Mouse (Mus musculus): ENCODE data around the gene Pde6g.
A peak's percentile ranks its signal among the peaks of the same experiment; 100 is the strongest.

The Pde6g gene

DNA sequence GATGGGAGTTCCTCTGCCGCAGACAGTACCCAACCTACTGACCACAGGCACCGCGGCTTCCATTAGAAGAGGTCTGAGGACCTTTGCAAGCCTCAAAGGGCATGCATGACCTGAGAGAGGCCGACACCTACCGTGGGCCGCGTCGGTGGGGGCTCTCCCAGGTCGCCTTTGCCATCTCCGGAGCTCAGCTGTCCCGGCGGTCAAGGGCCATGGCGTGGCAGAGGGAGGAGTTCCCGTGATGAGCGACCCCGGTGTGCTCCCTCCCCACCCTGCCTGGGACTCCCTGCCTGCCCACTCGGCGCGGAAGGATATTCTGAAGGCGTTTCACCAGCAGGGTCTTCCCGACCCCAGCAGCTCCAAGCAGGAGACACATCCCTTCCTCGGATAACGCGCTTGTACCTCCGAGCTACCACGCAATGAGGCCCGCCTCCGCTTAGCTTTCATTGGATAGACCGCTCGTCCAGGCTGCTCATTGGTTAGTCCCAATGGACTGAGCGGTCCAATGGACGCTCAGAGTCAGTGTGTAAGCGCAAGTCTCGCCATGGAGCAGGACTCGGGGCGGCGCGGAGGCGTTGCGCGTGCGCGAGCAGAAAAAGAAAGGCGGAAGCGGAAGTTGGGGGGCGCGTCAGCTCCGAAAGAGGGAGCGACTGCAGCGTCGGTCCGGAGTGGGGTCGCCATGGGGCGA is 13.9 kb upstream of the Pde6g start, which contains the start of gene Arl16:
Gene Arl16, minus strand, starts transcription at position 557 of the 685 bp plus-strand sequence.
- DNase-seq (ENCODE audit: inconsistent ontology term) = peak; percentile 99

DNA sequence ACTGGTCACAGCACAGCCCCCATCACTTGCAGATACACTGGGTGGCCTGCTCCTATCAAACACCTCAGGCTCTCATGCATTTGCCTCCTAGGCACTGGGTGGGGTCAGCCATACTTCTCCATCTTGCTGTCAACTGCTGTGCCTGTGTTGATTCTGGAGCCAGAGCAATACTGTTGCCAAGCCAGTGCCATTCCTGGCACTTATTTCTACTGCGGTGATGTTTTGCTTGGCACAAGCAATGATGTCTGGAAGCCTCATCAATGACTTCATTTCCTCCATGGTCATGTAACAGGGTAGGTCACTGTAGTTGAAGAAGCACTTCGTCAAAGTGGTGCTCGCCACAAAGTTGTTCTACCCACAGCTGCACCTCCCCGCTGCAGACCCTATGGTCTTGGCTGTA is 12.2 kb upstream of the Pde6g start:
- DNase-seq (ENCODE audit: inconsistent ontology term) = no peak

DNA sequence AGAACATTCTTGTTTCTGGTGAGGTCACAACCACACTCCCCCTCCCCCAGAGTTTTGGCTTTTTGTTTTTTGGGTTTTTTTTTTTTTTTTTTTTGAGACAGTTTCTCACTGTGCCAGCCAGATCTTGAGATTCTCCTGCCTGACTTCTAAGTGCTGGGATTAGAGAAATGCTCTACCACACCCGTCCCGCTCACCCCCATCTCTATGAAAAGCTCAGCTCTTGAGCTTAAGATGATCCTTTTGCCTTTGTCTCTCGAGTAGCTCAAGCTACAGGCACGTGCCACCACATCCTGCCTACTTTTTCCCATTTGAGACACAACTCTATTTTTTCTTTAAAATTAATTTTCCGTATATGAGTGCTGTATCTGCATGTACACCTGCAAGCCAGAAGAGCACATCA is 11.1 kb upstream of the Pde6g start:
- DNase-seq (ENCODE audit: inconsistent ontology term) = no peak

DNA sequence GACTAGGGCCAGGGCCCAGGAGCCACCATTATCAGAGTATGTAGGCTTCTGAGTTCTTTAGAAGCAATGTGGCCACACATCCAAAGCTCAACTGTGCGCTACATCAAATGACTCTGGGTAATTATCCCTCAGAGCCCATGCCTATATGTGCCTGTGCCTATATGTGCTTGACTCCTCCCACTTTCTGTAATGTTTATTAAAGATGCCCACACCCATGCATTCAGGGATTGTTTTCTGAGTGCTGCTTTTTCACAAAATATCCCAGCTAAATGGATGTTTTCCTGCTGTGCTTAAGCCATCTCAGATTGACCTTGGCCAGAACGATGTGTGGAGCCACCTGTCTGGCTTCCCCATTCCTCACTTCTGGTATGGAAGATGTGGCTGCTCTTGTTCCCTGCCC is 10.2 kb upstream of the Pde6g start:
- DNase-seq (ENCODE audit: inconsistent ontology term) = no peak

DNA sequence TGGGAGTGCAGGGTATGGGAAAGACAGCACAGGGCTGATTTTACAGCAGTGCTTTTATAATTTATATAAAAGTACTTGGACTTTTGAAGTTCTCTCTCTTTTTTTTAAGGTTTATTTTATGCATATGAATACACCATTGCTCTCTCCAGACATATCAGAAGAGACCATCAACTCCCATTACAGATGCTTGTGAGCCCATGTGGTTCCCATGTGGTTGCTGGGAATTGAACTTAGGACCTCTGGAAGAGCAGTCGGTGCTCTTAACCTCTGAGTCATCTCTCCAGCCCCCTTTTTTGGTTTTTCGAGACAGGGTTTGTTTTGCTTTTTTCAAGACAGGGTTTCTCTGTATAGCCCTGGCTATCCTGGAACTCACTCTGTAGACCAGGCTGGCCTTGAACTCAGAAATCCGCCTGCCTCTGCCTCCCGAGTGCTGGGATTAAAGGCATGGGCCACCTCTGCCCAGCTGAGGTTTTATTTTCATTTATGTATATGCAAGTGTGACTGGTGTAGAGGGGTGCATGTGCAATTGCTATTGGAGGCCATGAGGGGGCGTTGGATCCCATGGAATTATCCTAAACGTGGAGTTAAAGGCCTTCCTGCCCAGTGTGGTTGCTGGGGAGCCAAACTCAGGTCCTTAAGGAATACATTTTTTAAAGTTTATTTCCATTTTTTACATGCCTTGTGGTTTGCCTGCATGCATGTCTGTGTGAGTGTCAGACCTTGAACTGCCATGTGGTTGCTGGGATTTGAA is 5.7 kb upstream of the Pde6g start:
- no peak for DNase-seq (ENCODE audit: inconsistent ontology term)

DNA sequence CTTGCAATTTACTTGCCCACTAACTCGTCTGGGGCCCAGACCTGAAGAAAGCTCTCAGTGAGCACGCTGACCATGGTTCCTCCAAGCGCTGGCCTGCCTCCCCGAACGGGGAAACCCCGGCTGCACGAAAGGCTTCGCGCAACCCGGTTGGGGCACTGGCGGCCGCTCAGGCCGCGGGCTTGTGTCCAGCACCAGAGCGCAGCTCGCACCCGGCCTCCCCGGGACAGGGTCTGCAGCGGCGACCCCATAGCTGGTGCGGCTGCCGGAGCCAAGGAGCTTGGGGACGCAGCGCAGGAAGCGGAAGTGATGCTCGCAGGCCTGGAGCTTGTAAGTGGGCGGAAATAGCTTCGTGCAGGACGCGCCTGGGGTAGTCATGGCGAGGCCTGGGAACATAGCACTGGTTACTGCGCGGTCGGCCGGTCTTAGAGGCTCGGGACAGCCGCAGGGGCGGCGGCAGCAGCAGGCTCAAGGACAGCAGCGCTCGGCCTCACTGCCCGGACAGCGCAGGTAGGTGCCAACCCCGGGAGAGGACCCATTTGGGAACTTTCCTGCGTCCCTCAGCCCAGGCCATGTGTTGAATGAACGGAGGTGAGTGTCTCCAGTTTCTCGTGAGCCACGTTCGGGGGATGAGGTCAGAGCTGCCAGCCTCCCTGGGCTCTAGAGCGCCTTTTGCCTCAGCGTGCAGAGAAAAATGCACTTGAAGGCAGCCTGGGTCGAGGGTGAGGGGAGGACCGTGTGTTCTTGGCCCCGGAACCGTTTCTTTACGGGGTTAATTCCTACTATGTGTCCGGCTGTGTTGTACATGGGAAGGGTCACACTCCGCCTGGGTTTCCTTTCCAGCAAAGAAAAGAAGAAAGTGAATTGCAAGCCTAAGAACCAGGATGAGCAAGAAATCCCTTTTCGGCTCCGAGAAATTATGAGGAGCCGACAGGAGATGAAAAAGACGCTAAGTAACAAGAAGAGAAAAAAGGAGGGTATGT is 4.8 kb upstream of the Pde6g start, which contains the start of the genes Oxld1 and Ccdc137:
Gene Oxld1, minus strand, starts transcription at position 297 of the 980 bp plus-strand sequence.
Gene Ccdc137, plus strand, starts transcription at position 344 of the 980 bp plus-strand sequence.
- peak; percentile 77 for DNase-seq (ENCODE audit: inconsistent ontology term)

DNA sequence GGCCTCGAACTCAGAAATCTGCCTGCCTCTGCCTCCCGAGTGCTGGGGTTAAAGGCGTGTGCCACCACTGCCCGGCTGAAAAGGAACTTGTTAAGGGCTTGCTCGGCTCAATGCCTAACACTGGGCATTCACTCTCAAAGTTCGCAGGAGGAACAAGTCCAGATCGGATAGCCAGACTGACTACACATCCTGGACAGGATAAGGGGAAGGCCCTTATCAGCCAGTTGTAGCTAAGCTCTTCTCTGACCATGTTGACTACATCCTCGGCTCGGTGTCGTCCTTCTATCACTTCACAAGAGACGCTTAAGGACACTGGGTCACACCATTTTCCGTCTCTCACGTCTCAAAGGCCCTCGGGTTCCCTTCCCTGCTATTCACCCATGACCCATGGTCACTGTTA is 4.1 kb upstream of the Pde6g start:
- DNase-seq (ENCODE audit: inconsistent ontology term) = no peak

DNA sequence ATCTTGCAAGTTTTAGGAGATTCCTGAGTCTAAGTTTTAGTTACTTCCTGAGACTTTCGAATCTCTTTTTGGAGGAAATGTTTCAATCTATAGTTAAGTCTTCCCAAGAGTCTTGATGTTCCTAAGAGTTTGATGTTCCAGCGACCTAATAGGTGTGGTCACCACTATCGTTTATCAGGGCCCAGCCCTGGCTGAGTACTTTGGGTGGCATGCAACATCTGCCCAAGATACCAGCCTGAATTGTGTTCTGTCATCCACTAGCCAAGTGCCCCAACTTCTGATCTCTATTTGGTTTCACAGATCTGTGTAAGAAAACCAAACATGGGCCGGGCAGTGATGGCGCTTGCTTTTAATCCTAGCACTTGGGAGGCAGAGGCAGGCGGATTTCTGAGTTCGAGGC is 2.1 kb upstream of the Pde6g start:
- DNase-seq (ENCODE audit: inconsistent ontology term) = no peak

DNA sequence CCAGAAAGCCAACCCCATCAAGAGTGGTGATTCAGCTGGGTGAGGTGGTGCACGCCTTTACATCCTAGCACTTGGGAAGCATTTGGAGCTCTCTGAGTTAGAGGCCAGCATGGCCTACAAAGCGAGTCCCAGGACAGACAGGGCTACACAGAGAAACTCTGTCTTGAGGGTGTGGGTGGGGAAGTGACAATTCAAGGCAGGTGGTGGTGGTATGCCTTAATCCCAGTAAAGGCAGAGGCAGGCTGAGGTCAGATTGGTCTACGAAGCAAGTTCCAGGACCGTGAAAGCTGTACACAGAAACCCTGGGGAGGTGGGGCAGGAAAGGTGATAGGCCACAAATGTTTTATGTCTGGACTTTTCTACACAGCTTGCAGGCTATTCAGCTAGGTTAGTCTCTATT is 1.7 kb upstream of the Pde6g start:
- no peak for DNase-seq (ENCODE audit: inconsistent ontology term)

DNA sequence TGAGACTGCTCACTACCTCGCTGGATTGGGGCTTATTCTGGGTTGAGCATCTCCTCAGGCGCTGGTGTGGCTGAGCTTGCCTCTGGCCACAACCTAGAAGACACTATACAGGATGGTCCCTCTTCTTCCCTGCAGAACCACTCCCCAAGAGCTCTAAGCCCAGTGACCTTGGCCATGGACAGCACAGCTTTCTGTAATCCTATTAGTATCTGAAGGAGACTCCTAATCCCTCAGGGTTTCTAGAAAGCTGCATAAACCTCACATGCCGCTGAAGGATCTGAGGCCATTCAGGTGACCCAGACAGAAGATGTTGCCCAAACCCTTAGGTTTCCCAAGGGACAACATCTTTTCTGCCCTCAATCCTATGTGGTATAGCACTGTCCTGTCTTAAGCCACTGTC is 1.1 kb downstream of the Pde6g start:
- no peak for DNase-seq (ENCODE audit: inconsistent ontology term)

DNA sequence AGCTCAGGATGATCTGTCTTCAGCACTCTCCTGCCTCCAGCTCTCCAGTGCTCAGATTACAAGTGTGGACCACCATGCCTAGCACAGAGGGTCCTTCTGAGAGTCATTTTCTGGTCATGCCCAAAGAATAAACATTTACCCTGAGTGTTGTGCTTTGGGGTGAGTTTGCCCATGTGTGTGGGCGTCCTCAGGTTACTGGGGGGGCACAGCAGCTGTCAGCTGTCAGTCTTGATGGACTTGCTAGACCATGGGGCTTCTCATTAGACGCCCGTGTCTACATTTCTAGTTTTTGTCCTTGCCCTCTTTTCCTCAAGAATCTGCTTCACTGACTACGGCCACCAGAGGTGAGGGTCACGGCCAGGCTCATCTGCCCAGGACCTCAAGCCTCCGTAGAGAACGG is 6.1 kb downstream of the Pde6g start:
- DNase-seq (ENCODE audit: inconsistent ontology term) = no peak

DNA sequence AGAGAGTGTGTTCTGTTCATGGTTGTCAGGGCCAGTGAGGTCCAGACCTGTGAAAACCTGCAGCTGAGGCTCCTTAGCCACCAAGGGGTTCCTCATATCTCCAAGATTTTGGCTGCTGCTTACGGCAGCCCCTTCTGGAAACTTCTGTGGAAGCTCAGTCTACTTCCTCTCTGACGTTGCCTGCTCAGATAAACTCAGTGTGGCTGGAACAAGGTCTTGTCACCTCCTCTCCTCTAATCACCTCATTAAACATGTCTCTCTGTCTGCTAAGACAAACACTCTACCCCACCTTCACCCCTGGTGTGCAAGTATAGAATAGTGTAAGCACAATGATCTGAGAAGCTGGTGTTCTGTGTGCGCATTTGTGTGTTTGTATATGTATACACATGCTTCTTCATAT is 7.8 kb downstream of the Pde6g start:
- DNase-seq (ENCODE audit: inconsistent ontology term) = no peak

DNA sequence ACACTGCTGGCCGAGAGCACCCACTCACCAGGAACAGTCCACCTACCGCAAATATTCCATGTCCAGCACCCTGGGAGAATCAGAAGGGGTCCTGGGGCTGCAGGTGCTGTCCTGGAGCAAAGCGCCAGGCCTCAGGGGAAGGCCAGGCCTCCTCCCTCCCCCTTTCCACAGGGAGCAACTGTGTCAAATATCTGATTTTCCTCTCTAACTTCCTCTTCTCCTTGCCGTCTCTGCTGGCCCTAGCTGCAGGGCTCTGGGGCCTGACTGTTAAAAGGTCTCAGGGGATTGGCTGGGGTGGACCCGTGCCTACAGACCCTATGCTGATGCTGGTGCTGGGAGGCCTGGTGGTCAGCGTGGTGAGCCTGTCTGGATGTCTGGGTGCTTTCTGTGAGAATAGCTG is 9.2 kb downstream of the Pde6g start:
- no peak for DNase-seq (ENCODE audit: inconsistent ontology term)

DNA sequence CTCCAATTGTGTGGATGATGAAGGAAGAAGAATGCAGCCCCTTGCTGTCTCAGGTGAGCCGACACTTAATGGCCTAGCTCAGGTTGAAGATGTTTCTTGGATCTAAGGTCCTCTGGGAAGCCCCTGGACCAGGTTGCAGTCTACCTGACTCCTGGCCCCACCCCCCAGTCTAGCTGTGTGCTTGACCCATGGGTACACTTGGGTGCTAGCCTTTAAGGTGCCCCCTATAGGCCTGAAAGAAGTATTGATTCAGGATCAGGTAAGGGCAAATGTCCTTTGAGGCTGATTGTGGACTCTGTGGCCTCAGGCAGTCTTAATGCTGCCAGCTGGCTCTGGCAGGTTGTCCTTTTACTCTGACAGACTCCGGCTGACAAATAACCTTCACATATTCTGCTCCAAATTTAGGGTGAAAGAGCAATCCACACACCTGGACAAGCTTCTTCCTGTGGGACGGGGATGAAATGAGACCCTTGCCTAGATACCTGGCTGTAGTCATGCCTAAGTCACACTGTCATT is 10.5 kb downstream of the Pde6g start:
- DNase-seq (ENCODE audit: inconsistent ontology term) = no peak

DNA sequence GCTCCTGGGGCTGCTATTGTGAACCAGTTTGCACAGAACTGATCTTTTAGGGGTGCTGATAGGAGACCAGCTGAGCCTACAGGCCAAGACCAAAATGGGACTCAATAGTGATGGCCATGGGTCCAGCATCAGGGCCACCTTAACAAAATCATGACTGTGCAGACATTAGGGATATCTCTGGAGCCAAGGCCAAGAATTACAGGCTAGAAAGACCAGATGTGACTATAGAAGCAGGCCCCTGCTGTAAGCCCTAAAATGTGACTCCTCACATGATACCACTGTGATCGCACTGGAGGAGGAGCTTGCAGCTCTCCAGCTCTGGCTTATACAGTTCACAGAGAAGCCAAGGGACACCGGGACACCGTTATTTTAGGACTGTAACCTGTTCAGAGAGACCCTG is 11.0 kb downstream of the Pde6g start, which contains the start of gene Tspan10:
Gene Tspan10, plus strand, starts transcription at position 301 of the 400 bp plus-strand sequence.
- no peak for DNase-seq (ENCODE audit: inconsistent ontology term)

DNA sequence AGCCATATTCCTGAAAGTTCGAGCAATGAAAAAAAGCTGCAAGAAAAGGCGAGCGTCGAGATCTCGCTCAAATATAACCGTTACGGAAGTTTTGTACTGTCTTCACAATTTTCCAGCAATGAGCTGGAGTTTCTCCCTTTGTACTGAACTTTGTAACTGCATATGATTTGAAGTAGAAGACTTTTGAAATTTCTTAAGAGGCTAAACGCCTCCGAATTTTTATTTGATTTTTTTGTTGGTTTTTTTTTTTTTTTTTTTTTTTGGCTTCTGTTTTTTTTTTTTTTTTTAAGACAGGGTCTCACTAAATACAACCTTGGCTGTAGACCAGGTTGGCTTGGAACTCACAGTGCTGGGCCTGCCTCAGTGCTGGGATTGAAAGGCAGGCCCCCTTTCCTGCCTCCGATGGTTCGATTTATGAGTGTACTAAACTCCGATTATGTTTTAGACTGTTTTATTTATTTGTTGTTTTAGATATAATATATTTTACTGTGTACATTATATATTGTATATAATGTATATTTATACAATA is 15.4 kb downstream of the Pde6g start:
- no peak for DNase-seq (ENCODE audit: inconsistent ontology term)

DNA sequence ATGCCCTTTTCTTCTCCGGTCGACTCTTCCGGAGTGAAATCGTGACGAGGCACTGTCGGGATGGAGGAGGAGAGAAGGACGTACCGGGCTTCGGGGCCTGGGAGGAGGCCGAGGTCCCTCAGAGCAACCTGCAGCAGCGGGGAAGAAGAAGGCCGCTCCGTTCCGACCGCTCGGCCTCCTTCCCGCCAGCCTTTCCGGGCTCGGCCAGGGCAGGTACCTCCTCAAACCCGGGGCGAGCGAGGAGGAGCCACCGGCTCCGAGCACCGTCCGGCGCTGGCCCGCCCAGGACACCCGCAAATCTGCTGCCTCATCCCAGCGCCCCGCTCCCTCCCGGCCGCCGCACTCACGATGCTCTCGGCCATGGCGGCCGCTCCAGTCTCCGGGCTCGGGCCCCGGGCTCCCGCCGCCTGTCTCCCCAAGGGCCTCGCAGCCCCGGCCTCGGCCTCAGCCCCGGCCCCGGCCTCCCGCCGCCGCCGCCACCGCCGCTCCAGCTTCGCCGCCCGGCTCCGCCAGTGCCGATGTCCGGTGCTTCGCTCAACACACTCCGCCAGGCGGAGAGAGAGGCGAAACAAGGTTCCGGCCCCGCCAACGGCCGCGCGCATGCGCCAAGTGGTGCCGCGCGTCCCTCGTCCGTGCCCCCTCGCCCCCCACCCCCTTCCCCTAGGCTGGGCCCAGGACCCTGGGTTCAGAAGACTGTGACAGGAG is 16.0 kb downstream of the Pde6g start, which contains the start of gene Nploc4:
Gene Nploc4, minus strand, starts transcription at position 557 of the 705 bp plus-strand sequence.
- peak; percentile 85 for DNase-seq (ENCODE audit: inconsistent ontology term)

DNA sequence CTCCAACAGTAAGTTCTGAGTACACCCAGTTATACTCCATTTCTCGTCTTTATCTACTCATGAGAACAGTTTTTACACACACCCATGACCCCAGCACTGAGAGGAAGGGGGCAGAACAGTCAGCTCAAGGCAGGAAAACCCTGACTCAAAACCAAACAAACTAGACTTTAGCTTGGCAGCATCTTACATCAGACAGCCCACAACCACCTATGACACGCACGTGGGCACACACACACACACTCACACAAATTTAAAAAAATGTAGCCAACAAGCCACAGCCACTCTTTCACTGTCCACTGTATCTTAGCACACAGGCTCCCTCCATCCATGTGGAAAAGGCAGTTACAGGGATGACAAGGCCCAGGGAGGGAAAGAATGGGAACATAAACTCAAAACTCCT is 26.6 kb downstream of the Pde6g start:
- DNase-seq (ENCODE audit: inconsistent ontology term) = no peak

DNA sequence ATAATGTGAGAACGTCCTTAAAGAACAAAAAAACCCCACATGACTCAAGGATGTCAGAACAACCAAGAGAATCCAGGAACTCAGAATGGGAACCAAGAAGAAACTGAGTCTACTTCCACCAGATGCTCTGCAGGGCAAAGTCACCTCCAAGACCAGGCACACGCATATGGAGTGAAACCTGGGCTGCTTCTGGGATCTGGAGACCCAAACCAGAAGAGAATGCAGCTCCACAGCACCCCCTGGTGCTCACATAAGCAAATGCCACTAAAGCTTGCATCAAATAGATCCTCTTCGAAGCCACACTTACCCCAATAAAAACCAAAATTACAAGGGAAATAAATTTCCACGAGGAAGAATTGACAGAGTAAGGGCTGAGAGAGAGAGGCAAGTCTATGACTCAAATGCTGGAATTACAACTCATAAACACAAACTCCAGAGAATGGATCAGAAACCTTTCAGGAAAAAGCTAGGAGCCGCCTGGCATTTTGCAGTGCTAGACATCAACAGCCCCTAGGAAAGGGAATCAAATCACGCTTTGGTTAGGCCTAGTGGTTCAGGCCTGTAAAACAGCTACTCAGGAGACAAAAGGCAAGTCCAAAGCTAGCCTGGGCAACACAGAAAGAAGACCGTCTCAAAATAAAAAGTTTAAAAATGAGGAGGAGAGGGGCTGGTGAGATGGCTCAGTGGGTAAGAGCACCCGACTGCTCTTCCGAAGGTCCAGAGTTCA is 29.6 kb downstream of the Pde6g start:
- DNase-seq (ENCODE audit: inconsistent ontology term) = peak; percentile 29
